ENCODE assay signal across 18 mouse cellular contexts in genomic region chr8:34294721-34295120, GRCm38 (mm10).
"Had no signal": no experiment of that assay in that cellular context is flagged by ENCODE, and none has a peak within 500 bp of the region (broad histone marks: within the 10 kb centered on the region; RNA-seq: fewer than 3 reads in every experiment).

No protein-coding gene starts in this region.

- H3K4me2 ChIP-seq: lung, embryonic 15.5 days; midbrain, embryonic 11.5 days; midbrain, embryonic 13.5 days; midbrain, embryonic 15.5 days; neural tube, embryonic 12.5 days; stomach, embryonic 15.5 days had no signal

- ATAC-seq: liver, postnatal 0 days; lung, postnatal 0 days; midbrain, embryonic 13.5 days; midbrain, embryonic 15.5 days had no signal

- H3K27ac ChIP-seq: lung, embryonic 15.5 days; macrophage; midbrain, embryonic 13.5 days; midbrain, embryonic 15.5 days; neural tube, embryonic 12.5 days; stomach, embryonic 15.5 days; stomach, postnatal 0 days had no signal

- H3K4me1 ChIP-seq: lung, embryonic 15.5 days; midbrain, embryonic 13.5 days; midbrain, embryonic 15.5 days; neural tube, embryonic 12.5 days; stomach, embryonic 15.5 days had no signal

- DNase-seq: liver, postnatal 0 days; lung, adult 2 months; lung, postnatal 14 days; lung, postnatal 36 days; right cerebral cortex, postnatal 14 days; thymus, adult 18-20 months; thymus, postnatal 25 days; thymus, postnatal 4 days had no signal

- H3K9ac ChIP-seq: liver, postnatal 0 days; lung, embryonic 15.5 days; midbrain, embryonic 13.5 days; midbrain, embryonic 15.5 days; neural tube, embryonic 12.5 days; stomach, embryonic 15.5 days had no signal

- H3K9me3 ChIP-seq: lung, embryonic 15.5 days; stomach, embryonic 15.5 days had no signal

- H3K27me3 ChIP-seq: lung, embryonic 15.5 days; megakaryocyte, embryonic 14.5 days; midbrain, embryonic 13.5 days; midbrain, embryonic 15.5 days; neural tube, embryonic 12.5 days; stomach, embryonic 15.5 days had no signal

- H3K4me3 ChIP-seq: lung, embryonic 15.5 days; megakaryocyte, embryonic 14.5 days; midbrain, embryonic 13.5 days; midbrain, embryonic 15.5 days; neural tube, embryonic 12.5 days; stomach, embryonic 15.5 days had no signal

- H3K36me3 ChIP-seq: lung, embryonic 15.5 days; midbrain, embryonic 13.5 days; midbrain, embryonic 15.5 days; neural tube, embryonic 12.5 days; stomach, embryonic 15.5 days had no signal
